Mouse (Mus musculus) frontal cortex, postnatal 10 days (tissue): ENCODE measurements around the gene Rpl18.
A peak's percentile ranks its signal among the peaks of the same experiment; 100 is the strongest.

Source experiments
- DNase-seq, 2 experiments: peaks; one replicate each; pipeline ENCODE4 v3.0.0; 2022; ENCODE audit warnings: low spot score in 2 of 2, mixed read lengths in 1 of 2

Rpl18 gene

GRCm38 (mm10) chr7:45730727-45731431 lies 15.6 kb downstream of the Rpl18 start:
- no peak for DNase-seq

DNA sequence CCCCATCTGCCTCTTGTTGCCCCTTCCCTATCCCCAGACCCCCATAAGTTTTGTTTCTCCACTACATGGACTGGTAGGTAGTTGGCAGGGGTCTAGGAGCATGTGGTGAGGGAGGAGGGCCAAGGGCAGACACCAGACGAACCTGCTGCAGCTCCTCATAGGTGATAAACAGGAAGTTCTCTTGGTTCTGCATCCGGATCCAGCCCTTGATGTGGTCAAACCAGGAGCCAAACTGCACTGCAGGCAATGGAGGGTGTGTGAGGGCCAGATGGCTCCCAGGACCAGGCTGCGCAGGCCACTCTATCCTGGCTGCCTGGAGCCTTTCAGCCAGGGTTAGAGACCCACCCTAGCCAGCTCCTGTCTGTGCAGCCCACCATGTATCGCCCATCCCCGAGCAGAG lies 18.2 kb downstream of the Rpl18 start:
- DNase-seq, result no peak

- peak in 1 of 2 experiments; percentile 79 for DNase-seq
Observed at GRCm38 (mm10) chr7:45739162-45739763, 24.0 kb downstream of the Rpl18 start.

- no peak for DNase-seq
Observed at GRCm38 (mm10) chr7:45739820-45740219, 24.6 kb downstream of the Rpl18 start.

- DNase-seq, result no peak
Observed at GRCm38 (mm10) chr7:45741308-45741707, 26.1 kb downstream of the Rpl18 start.

GRCm38 (mm10) chr7:45741777-45742176 lies 26.5 kb downstream of the Rpl18 start:
- no peak for DNase-seq

- DNase-seq, result peak; percentile 52 to 67
Observed at GRCm38 (mm10) chr7:45742338-45742737, 27.1 kb downstream of the Rpl18 start.

DNA sequence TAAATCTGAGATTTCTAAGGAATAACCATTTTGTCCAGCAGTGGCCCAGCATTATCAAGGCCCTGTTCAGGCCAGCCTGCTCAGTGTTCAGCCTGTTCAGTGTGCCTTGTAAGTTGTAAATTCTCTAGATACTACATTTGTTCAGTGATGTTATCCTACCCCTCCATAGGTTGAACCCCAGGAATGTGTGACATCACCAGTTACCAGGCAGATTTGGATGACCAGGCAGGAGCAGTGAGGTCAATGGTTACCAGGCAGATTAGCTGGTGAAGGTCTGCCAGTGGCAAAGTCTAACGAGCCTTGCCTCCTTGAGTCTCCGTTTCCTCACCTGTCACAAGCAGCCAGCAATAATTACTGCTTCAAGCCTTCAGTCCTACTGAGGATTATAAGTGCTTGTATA lies 29.1 kb downstream of the Rpl18 start:
- peak; percentile 65 to 67 for DNase-seq

GRCm38 (mm10) chr7:45746518-45746917 lies 31.3 kb downstream of the Rpl18 start:
- no peak for DNase-seq

- no peak for DNase-seq
Observed at GRCm38 (mm10) chr7:45747450-45747849, 32.2 kb downstream of the Rpl18 start.

- DNase-seq, result no peak
Observed at GRCm38 (mm10) chr7:45748110-45748509, 32.9 kb downstream of the Rpl18 start.

DNA sequence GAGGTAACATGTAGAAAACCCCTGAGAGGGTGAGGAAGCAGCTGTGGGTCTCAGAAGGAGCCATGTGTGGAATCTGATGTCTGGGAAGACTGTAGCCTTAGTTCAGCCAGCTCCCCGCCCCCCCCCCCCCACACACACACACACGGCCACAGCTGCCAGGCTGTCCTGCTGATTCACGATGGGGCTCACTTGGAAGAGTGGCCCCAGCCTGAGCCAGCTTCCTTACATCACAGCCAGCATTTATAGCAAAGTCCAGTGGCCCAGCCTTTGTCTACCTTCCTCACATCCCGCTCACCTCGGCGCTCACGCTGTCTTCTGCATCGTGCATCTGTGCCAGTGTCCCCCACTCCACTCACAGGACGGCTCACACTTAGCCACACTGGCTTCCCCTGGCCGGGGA lies 34.1 kb downstream of the Rpl18 start:
- DNase-seq, result no peak

GRCm38 (mm10) chr7:45750162-45750561 lies 34.9 kb downstream of the Rpl18 start:
- DNase-seq, result no peak

DNA sequence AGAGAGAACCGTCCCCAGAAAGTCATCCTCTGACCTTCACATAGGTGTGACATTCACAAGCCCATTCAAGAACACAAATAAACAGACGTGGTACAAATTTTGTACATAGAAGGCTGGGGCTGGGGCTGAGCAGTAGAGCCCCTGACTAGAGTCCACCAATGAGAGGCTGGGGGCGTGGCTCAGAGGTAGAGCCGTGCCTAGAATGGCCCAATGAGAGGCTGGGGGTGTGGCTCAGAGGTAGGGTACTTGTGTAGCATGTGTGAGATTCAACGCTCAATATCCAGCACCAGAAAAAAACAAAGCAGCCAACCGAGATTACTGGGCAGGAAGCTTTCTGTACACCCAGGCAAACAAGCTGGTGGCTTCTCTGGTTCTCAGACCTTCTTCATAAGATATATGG lies 40.4 kb downstream of the Rpl18 start:
- DNase-seq, result no peak

DNA sequence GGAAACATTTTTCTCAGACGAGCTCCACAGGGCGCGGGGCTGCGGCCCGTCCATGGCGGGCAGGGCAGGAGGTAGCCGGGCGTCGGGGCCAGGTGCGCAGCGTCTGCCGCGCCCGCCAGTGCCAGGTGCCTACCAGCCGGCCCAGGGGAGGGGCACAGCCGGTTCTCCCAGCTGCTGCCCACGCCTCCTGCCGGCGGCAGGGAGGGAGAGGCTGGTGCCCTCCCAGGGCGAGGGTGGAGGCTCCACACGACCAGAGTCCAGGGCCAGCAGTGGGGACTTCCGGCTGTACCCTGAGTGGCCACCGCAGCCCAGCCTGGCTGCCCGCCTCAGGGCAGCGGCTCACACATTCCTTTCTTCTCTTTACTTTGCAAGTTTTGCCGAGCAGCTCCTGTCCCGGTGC lies 44.1 kb downstream of the Rpl18 start:
- DNase-seq, result no peak

DNA sequence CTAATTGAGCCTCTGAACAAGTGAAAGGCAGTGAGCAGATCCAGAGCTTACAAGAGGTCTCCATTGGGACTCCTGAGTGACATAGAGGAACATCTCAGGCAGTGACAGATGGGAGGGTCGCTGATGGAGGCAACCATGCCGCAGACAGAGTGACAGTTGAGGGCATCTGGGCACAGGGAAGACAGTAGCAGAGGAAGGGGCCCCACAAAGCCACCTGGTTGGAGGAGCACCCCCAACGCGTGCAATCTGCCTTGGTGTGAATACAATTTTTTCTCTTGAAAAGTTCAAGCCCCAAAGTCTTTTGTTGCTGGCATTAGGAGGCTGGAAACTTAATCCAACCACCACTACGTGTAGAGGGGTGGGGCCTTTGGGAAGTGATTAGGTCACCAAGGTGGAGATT lies 44.9 kb downstream of the Rpl18 start:
- no peak for DNase-seq

GRCm38 (mm10) chr7:45765995-45766394 lies 50.7 kb downstream of the Rpl18 start:
- DNase-seq, result no peak

DNA sequence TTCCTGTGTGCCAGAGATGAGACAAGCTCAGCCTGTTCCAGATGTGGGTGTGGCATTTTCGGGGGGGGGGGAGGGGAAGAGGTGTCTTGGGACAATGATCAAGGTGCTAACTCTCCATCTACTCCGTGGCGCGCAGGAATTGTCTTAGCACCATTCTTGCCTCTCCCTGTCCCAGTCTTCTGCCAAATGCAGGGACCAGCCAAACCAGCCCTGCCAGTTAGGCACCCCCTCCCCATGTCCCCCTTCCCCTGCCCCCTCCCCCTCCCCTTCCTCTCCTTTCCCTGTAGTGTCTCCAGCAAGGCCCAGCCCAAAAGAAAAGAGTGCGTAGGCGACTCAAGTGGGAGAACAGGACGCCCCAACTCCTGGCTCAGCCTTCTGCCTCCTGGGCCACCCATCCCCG lies 51.5 kb downstream of the Rpl18 start:
- no peak for DNase-seq

GRCm38 (mm10) chr7:45767500-45767899 lies 52.2 kb downstream of the Rpl18 start:
- DNase-seq, result no peak
